Mouse (Mus musculus) stomach, postnatal 0 days (tissue): ENCODE data around the gene 6030458C11Rik.

Experiments
- CTCF ChIP-seq: IDR thresholded peaks from 2 replicates; pipeline ENCODE4 v1.5.1; 2016; ENCODE audit warnings: antibody characterized with exemption, low read depth, mild to moderate bottlenecking, moderate library complexity
- EP300 ChIP-seq: optimal IDR thresholded peaks from 2 replicates; pipeline ENCODE3; 2016; ENCODE audit warnings: antibody characterized with exemption

DNA sequence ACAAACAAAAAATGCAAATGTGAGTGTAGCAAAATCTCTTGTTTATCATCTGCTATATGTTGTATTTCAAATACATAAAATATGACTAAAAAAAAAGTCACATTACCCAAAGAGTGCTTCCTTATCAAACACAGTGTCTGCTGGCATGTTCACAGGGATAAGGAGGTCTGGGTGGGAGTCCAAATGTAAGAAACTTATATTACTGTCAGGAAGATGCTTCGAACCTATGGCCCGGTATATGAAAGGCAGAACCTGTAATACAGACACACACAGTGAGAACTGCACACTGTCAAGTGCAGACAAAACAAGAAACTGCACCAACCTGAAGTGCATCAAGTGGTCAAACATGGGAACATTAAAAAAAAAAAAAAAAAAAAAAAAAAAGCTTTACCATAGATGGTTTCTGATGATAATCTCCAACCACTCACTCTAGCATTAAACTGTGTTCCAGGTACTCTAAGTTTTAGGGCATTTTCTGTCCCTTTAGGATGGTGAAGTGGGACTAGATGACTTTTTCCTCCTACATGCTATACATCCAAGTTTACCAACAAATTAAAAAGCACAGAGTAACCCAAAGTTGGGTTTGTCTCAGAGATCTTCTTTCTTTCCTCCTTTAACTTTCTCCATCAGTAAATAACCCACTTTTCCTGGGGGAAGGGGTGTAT lies 862 bp downstream of the 6030458C11Rik start:
- TF ChIP-seq CTCF (no peak), EP300 (no peak)
